Mouse (Mus musculus) kidney, adult 8-10 months (tissue): Measurements from ENCODE around the gene Psat1.

ENCODE experiments used
- DNase-seq, 2 experiments: peaks; one replicate each; pipeline ENCODE4 v3.0.0; 2022

The Psat1 gene

DNA sequence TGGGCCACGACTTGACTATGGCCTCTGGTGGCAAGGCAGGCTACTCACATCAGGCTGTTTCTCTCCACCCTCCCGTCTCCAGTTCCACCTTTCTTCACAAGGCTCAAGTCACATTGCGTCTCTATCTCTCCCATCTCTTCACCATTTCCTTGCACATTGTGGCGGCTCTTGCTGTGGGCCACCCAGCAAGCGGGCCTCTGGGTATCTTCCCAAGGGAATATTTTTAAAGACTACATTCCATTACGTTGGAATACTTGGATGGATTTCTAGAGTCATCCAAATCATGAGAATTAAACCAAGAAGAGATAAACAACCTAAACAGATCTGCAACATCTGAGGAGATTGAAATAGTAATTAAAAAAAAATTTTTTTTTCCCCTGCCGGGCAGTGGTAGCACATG, at the start of gene Psat1:
Gene Psat1 (minus strand): TSS at position 101 of the 400 bp plus-strand sequence.
- no peak for DNase-seq

DNA sequence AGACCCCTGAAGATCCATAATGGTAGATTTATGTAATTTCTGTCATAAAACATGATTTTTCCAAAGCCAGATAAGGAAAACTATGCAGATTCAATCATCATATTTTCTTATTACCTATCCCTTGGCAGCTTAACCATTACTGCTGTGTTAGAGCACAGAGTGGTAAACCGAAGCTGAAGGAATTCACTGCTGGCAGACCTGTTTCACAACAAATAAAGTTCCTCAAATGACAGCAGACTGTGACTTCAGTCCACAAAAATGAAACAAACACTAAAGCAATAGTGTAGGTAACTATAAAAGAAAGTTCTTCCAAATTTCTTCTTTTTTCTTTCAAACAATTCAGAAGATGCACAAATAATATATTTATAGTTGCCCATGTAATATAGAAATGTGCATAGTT, 43.0 kb upstream of the Psat1 start:
- no peak for DNase-seq

DNA sequence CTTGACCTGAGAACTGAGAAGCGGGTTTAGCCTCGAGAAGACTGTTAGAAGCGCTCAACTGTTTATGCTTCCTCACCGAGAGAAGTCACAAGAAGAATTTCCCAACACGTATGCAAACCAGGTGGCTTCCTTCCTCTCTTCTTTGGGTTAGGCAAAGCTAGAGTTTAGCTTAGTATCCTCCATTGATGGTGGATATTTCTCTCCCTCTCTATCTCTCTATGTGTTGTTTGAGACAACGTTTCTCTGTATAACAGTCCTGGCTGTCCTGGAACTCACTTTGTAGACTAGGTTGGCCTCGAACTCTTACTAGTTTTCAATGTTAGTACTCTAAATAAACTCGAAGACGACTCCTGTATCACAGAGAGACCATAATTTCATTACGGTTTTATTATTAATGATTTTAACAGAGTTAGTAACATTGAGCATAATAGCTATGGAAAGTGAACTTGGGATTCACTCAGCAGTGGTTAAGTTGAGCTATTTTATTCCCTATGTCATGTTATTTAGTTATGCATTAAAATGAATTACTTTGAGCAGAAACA, 38.1 kb upstream of the Psat1 start:
- no peak for DNase-seq

DNA sequence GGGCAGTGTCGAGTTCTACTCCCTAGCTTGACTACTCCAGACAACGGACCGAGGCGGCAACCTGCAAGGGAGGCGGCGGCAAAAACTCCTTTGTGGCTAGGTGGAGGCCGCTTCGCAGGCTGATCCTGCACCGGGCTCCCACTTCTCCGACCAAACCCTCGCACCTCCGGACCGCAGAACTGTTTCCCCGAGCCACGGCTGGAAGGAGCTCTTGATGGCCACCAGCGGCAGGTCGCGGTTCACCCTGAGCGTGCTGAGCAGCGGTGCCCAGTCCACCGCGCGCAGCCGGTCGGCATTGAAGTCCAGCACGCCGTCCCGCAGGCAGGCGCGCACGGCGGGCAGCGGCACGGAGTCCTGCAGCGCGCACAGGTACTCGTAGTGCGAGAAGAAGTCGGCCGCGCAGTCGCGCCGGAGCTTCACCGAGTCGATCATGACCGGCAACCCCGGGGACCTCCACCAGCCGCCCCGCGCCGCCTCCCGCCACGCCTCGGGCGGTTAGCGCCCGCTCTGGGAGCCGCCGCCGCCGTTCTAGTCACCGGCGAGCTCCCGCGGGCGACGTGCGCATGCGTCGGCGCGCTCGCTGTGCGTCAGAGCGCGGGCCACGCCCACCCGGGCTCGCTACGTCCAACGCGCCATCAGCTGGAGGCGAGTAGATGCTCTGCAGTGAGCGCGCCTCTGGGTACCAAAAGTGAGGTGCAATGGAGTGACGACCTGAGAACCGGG, 37.5 kb upstream of the Psat1 start, which contains the start of gene Cep78:
Gene Cep78 (minus strand): TSS at position 541 of the 723 bp plus-strand sequence.
- peak; percentile 86 to 90 for DNase-seq

DNA sequence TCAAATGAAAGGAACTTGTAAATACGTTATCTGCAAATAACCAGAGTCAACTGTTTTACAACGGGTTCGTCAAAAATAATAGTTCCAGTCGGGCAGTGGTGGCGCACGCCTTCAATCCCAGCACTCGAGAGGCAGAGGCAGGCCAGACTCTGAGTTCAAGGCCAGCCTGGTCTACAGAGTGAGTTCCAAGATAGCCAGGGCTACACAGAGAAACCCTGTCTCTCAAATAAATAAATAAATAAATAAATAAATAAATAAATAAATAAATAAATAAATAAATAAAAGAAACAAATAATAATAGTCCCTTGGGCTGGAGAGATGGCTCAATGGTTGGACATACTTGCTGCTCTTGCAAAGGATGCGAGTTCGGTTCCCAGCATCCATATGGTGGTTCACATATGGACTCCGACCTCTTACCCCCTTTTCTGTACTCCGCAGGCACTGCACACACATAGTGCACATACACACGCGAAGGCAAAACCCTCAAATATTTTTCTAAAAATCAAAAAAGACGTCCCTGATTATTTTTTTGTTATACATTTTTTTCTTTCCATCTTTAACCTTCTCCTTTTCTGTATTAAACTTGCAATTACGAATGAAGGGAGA, 36.7 kb upstream of the Psat1 start:
- no peak for DNase-seq

DNA sequence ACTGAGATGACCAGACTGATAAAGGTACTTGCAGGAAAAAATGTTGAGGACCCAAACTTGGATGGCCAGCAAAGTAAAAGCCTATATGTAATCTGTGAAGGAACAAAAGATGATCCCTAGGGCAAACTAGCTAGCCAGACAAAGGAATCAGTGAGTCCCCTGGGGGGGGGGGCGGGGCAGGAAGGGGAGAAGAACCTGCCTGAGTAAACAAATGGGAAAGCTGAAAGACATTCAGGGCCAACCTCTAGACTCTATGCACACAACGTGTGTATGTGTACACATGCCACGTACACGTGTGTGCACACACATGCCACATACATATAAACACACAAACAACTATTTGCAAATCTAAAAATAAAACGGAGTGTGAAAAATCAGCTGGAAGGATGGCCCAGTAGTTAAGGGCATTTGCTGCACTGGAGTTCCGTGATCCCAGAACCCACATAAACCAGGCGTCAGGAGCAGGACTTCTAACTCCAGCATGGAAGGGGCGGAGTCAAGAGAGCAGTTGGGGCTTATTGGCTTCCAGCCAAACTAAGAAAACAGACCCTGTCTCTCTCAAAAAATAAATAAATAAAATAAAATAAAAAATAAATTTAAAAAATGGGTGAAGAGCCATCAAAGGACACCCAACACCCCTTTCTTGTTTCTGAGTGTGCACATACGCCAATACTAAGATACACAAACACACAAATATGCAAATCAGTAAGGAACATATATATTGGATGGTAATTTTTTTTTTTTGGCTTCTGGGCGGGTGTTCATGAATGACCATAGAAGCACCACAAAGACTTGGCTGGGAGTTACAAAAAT, 36.0 kb upstream of the Psat1 start:
- DNase-seq = no peak

DNA sequence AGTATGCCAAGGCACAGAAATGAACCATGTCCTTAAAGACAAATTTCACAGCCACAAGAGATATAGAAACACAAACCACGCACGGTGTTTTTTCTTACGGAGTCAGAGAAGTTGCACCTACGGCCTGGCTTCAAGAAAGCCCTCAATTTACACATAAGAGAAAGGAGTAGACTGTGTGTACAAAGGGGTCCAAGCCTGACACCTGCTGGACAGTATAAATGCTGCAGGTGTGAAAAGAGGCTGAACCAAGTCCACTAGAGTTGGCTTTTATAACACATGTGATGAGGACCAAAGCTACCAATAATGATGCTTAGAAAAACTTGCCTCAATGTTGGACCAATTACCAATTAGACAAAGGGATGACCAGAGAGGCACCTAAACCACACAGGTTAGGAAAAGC, 34.7 kb upstream of the Psat1 start:
- DNase-seq = peak; percentile 56 to 82

DNA sequence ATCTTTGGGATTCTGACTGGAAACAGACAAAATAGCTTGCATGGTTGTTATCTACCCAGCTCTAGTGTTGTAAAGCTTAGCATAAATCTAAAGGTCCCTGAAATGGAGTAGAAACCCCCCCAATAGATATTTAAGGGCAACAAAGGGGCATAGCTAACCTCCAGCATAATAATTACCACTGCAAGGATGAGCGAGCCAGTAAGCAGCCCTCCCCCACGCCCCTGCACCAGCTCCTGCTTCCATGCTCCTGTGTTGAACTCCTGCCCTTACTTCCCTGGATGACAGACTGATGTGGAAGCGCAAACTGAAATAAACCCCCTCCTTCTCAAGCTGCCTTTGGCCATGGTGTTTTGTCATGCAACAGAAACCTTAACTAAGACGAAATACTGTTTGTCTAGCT, 26.2 kb upstream of the Psat1 start:
- no peak for DNase-seq

DNA sequence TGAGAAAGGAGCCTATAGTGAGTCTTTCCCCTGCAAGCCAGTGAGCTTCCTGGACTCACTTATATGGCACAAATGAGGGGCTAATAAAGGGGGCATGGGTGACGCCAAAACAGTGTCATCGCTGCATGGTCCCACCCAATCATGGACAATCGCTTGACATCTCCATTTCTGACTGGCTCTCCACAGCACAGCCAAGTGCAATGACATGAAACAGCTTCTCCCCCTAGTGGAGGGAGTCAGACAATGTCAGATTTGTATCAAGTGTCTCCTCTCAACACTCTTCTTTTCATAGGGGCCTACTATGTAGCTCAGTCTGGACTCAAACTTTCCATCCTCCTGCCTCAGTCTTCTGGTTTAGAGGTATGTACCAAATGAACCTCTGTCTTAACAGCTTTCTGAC, 17.9 kb upstream of the Psat1 start:
- DNase-seq = peak; percentile 31 to 42

DNA sequence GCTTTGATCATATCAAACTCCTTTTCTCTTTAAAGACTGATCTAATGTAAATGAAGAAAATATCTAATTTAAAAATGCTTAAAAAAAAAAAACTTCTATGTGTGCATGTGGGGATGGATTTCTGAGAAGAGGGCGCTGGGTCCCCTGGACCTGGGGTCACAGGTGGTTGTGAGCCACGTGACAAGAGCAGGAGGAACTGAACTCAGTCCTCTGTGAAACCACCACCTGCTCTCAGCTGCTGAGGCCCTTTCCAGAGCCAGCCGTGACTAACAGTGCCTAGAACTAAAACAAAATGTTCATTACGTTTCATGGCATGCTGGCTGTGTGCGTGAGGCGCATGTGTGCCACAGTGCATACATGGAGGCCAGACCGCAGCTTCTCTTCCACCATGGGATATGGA, 17.4 kb upstream of the Psat1 start:
- no peak for DNase-seq

DNA sequence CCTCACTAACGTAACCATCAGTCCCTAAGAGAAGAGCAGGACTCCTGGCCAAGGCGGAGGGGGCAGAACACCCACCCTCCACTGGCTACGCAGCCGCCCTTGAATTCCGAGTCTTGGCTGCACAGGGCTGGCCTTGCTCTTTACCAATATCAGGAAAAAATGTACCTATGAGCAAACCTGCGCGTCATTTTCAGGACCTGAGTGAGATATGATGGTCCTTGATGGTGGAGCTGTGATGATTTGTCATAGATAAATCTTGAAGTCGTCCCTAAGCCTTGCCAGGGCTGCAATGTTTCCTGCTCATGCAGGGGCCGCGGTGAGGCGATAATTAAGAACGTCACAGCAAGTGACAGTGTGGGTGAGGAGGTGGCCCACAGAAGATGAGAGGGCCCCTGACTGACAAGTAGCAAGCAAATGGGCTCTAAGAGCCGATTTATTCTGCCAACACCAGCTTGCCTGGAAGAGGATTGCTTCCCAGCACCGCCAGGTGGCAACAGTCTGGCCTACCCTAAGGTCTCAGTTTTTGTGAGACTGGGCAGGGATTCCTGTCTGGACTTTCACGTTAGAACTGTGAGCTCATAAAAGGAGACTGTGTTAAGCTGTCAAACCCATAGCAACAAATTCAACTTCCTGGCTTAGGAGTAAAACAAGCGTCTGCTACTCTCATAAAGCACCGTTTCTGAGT, 16.0 kb upstream of the Psat1 start:
- no peak for DNase-seq

DNA sequence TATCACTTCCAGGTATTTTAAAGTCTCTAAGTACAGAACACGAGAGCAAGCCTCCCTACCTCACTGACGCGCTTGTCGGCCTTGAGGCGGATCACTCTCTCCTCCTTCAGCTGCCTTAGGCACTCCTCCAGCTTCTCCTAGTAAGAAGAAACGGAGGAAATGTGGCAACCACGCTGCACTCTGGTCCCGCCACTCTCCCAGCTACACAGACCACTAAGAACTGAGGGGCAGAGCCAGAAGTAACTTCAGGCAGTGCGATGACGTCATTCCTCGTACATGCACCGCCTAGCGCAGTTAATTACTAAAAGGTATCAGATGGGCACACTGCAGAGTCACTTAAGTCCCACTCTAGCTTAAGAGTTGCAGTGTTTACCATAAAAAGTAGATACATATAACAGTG, 15.2 kb upstream of the Psat1 start:
- no peak for DNase-seq

DNA sequence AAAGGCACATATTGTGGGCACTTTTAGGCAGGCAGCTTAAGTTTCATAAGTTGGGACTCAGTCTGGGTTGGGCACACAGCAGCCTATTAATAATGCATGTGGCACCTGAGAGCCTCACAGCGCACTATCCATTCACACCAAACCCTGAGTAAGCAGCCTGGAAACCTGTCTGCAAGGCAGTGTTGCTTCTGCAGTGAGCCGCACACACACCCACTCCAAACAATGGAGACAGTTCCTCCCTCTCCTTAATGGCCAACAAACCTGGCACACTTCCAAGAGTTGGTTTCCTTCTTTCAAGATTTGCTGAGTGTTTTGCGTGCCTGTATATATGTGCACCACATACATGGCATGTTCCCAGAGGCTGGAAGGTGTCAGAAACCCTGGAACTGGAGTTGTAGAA, 3.1 kb upstream of the Psat1 start:
- DNase-seq = no peak

DNA sequence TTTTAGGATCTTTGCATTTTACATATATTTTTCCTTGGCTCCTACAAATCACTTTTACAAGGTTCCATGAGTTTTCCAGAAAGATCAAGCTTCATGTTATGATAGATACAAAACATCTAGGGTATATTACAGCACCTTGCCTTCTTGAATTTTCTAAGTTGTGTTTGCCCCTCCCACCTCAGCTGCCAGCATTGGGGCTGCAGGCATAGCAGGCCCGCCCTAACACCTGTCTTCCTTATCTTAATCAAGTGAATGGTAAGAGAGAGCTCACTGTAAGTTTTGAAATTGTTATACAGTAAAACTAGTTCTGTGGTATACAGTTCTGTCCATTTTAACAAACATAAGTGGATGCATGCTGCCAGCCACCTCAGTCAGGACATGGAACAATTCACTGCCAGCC, 1.7 kb upstream of the Psat1 start:
- no peak for DNase-seq

DNA sequence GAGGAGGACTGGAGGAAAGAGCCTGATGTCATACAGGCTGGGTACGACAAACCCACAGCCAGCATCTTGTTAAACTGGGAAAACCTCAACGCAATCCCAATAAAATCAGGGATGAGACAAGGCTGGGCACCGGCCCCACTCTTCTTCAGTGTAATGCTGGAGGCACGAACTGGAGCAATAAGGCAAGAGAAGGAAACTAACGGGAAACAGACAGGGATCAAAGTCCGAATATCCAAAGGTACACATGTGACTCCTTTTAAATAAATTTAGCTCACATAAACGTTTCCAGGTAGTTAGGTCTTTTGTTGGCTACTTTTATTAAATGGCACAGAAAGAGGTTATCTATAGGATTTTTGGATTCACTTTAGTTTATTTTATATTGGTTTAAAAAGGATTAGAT, 1.3 kb upstream of the Psat1 start:
- DNase-seq = peak; percentile 33 to 48

DNA sequence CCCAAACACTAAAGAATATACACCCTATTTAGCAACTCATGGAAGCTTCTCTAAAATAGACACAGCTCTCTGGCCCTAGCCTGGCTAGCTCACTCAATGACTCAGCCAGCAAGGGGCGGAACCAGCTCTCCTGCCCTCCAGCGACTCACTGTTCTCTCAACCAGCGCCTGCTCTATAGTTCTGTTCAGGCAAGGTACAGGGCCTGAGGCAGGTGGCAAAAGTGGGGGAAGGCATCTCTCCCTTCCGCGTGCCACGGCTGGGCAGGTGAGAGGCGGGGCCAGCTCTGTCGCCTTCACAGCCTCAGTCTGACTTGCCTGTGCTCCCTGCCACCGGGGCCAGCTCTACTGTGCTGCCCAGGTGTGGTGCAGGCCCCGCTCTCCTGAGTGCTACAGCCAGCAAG, 474 bp downstream of the Psat1 start:
- DNase-seq = peak; percentile 23 to 41

DNA sequence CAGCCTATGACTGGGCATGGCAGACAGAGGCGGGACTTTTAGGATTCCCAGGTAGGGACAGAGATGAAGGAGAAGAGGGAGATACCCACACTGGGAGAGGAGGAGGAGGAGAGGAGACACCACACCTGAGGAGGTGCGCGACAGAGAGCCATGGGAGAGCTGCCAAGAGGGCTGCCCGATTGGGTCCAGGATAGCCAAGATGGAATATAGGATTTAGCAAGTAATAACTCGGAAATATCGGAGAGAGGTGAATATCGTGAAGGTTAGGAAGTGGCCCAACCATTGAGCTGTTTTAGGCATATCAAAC, 4.1 kb downstream of the Psat1 start:
- DNase-seq = no peak

DNA sequence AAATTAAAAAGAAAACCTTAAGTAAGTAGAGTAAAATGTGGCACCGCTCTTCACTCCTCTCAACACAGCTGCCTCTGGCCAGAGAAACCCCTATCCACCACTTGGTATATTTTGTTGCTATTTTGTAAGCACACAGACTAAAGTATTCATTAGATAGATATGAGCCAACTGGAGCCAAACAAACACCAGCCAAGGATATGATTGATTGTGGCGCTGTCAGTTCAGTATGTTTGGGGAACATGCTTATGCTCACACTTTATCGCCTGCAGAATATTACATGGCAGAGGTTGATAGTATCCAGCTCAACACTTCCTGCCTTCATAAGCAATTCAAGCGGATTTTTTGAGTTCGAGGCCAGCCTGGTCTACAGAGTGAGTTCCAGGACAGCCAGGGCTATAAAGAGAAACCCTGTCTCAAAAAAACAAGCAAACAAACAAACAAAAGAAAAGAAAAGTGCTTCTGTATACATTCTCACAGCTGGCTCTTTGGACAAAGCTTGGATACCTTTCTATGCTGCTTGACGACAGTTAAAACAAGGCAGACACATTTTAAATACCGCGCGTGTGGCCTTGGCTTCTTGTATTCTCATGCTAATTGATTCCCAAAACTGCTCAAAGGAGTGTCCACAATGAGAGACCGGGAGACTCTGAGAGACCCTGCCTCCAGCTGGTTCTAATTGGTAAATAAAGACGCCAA, 4.6 kb downstream of the Psat1 start:
- DNase-seq = no peak

DNA sequence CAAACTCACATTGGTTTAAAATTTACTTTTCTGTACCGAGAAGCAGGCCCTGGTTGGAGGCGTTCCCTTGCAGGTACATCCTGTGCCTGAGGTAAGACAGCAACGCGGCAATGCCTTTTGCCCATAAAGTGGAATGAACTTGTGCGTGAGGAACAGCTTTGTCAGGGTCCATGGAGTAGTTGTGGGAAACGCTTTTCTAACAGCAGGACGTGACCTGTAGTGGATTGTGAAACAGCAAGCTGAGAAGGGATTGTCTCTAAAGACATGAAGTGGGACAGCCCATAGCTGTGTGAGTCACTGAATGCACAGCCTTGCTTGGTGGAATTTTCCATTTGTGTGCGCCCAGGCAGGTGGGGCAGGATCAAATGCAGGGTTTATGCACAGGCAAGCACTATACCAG, 5.7 kb downstream of the Psat1 start:
- DNase-seq = peak; percentile 31 to 70

DNA sequence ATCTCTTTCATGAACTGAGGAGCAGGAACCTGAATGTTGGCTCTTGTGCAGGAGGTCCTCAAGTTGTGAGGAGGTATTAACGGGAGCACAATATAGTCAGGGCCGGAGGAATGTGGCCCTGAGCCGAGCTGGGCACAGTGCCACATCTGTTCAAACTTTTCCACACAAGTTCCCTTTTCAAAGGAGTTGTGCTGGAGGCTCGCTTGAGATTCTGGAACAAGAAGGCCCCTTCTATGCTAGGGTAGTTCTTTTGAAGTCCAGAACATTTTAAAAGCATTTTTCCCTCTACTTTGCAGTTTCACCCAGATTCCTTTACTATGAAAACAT, 21.5 kb downstream of the Psat1 start:
- peak; percentile 83 to 90 for DNase-seq

DNA sequence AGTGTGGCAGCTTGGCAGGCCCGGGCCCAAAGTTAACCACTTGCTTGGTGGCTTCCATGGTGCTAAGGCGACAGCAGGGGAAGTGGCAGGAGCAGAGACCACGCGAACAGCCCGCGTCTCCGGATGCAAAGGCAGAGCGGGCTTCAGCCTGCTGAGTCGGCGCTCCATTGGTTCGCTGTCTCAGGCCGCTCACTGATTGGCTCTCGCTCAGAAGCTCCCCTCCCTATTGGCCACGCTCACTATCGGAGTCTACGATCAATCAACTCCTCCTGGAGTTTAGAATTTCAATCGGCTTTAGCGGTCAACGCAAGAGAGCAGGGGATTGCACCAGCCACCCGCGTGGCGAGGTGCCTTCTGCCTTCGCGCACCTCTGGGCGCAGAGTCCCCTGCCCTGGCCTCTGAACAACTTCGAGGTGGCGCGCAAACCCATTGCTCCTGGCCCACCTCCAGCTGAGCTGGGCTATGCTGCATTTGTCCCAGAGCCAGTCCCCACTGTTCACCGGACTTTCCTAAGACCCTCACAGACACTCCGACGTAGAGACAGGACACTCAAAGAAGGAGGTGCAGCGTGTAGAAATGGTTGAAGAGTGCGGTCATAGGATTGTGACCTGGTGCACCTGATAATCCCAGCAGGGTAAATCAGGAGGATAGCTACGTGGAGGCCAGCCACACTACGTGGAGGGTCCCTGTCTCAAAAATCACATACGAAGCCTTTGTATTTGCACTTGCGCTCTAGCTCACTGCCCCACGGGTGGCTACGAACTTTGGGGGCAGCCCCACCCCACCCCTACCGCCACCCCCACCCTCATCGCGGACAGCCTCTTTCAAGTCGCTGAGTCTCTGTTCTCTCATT, 22.0 kb downstream of the Psat1 start:
- peak; percentile 86 to 88 for DNase-seq
